Mouse (Mus musculus) cerebellum, adult 8-10 months (tissue): ENCODE results near the gene Rab3gap2.
"Not testable (repeated sequence)": the region's sequence is repeated elsewhere in the genome, so short reads cannot be mapped to it uniquely, and the experiment has no call there.

Source experiments
- DNase-seq: peaks from one replicate; pipeline ENCODE4 v3.0.0; 2022

Rab3gap2 gene

GRCm38 (mm10) chr1:185284740-185285139, 80.8 kb downstream of the Rab3gap2 start:
- DNase-seq = peak; percentile 73

- DNase-seq = peak; percentile 37
Observed at GRCm38 (mm10) chr1:185285171-185285570, 81.3 kb downstream of the Rab3gap2 start.

GRCm38 (mm10) chr1:185287066-185287465, 83.1 kb downstream of the Rab3gap2 start:
- DNase-seq = no peak

GRCm38 (mm10) chr1:185289231-185289630, 85.3 kb downstream of the Rab3gap2 start:
- no peak for DNase-seq

GRCm38 (mm10) chr1:185291336-185291735, 87.4 kb downstream of the Rab3gap2 start:
- no peak for DNase-seq

- DNase-seq = no peak
Observed at GRCm38 (mm10) chr1:185292646-185293360, 88.9 kb downstream of the Rab3gap2 start.

GRCm38 (mm10) chr1:185296850-185297249, 92.9 kb downstream of the Rab3gap2 start:
- no peak for DNase-seq

- DNase-seq = no peak
Observed at GRCm38 (mm10) chr1:185298496-185298895, 94.6 kb downstream of the Rab3gap2 start.

GRCm38 (mm10) chr1:185302816-185303215, 98.9 kb downstream of the Rab3gap2 start:
- no peak for DNase-seq

- no peak for DNase-seq
Observed at GRCm38 (mm10) chr1:185306836-185307235, 102.9 kb downstream of the Rab3gap2 start.

- no peak for DNase-seq
Observed at GRCm38 (mm10) chr1:185307645-185308044, 103.7 kb downstream of the Rab3gap2 start.

- DNase-seq = no peak
Observed at GRCm38 (mm10) chr1:185308334-185308733, 104.4 kb downstream of the Rab3gap2 start.

GRCm38 (mm10) chr1:185308908-185309307, 105.0 kb downstream of the Rab3gap2 start:
- DNase-seq = no peak

- no peak for DNase-seq
Observed at GRCm38 (mm10) chr1:185311949-185312348, 108.0 kb downstream of the Rab3gap2 start.

GRCm38 (mm10) chr1:185314546-185314945, 110.6 kb downstream of the Rab3gap2 start:
- no peak for DNase-seq

GRCm38 (mm10) chr1:185315846-185316568, 112.1 kb downstream of the Rab3gap2 start:
- no peak for DNase-seq

- not testable (repeated sequence) for DNase-seq
Observed at GRCm38 (mm10) chr1:185327754-185328345, 123.9 kb downstream of the Rab3gap2 start.

- DNase-seq = peak; percentile 93
Observed at GRCm38 (mm10) chr1:185328721-185329610, 125.0 kb downstream of the Rab3gap2 start, which contains the start of gene Iars2. Gene Iars2, minus strand, starts transcription at chr1:185329396.

- no peak for DNase-seq
Observed at GRCm38 (mm10) chr1:185329851-185330250, 125.9 kb downstream of the Rab3gap2 start.

- DNase-seq = no peak
Observed at GRCm38 (mm10) chr1:185331364-185331763, 127.4 kb downstream of the Rab3gap2 start.

GRCm38 (mm10) chr1:185331983-185332430, 128.1 kb downstream of the Rab3gap2 start, which contains the start of gene Bpnt1:
Gene Bpnt1, plus strand, starts transcription at chr1:185332149.
- DNase-seq = peak; percentile 87

- DNase-seq = no peak
Observed at GRCm38 (mm10) chr1:185333651-185334050, 129.7 kb downstream of the Rab3gap2 start.
